Mouse (Mus musculus) adrenal gland, postnatal 14 days (tissue): ENCODE results near the gene Mif4gd. TPM values are rescaled to one million over a fixed set of nuclear protein-coding genes. Genes with fewer than 3 reads are reported as not detected.
A peak's percentile ranks its signal among the peaks of the same experiment; 100 is the strongest.

Experiments
- DNase-seq: peaks from one replicate; pipeline ENCODE4 v3.0.0; 2021; ENCODE audit warnings: mixed read lengths
- total RNA-seq: library from RNA; stranded (reverse); gene quantifications from 2 replicates; pipeline ENCODE4 v1.2.3, GENCODE M21; 2021

Gene Mif4gd
- total RNA-seq, 1 experiment from 2014 or later: 98.2 TPM

GRCm38 (mm10) chr11:115564961-115565360 is 47.8 kb downstream of the Mif4gd start:
- no peak for DNase-seq

- peak; percentile 98 for DNase-seq
Observed at GRCm38 (mm10) chr11:115564064-115564809, 48.5 kb downstream of the Mif4gd start, which contains the start of gene Nup85. Nup85 (plus strand) TSS chr11:115564434.

DNA sequence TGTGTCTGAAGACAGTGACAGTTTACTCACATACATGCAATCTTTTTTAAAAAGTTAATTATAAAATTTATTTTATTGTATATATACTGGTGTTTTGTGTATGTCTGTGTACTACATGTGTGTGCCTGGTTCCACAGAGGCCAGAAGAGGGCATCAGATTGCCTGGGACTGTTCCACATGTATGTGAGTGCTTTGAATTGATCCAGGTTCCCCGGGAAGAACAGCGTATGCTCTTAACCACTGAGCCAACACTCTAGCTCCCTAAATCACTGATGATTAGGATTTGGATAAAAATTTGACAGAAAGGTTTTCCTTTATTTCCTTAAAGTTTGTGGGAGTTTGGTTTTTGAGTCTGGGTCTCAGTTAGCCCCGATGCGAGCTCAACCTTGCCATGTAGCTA is 49.4 kb downstream of the Mif4gd start:
- DNase-seq: no peak

Other genes starting within 250 kb of the Mif4gd start
- 20.3 and 27.4 TPM in 2 replicates for gene Hid1, start 245.2 kb downstream of the Mif4gd start, total RNA-seq
- gene Cdr2l, start 231.1 kb downstream of the Mif4gd start, total RNA-seq: 61.5 and 66.2 TPM in 2 replicates
- 136 and 146 TPM in 2 replicates for gene Mrpl58, start 209.2 kb downstream of the Mif4gd start, total RNA-seq
- gene Atp5h, start 193.0 kb downstream of the Mif4gd start, total RNA-seq: 857 and 919 TPM in 2 replicates
- gene Kctd2, start 192.8 kb downstream of the Mif4gd start, total RNA-seq: 39.1 and 45.2 TPM in 2 replicates
- not detected in 2 replicates for gene Trim80, start 172.4 kb downstream of the Mif4gd start, total RNA-seq
- gene Slc16a5, start 150.5 kb downstream of the Mif4gd start, total RNA-seq: 1.2 and 1.3 TPM in 2 replicates
- gene Armc7, start 137.3 kb downstream of the Mif4gd start, total RNA-seq: 6.9 and 9.1 TPM in 2 replicates
- 73.8 and 89.8 TPM in 2 replicates for gene Nt5c, start 121.1 kb downstream of the Mif4gd start, total RNA-seq
- gene Jpt1, start 98.6 kb downstream of the Mif4gd start, total RNA-seq: 99.8 and 101 TPM in 2 replicates
- gene Sumo2, start 76.7 kb downstream of the Mif4gd start, total RNA-seq: 262 and 272 TPM in 2 replicates
- gene Nup85, start 48.5 kb downstream of the Mif4gd start, total RNA-seq: 40.7 and 52.8 TPM in 2 replicates
- gene Mrps7, start 9.0 kb downstream of the Mif4gd start, total RNA-seq: 81.0 and 87.7 TPM in 2 replicates
- 19.5 and 23.8 TPM in 2 replicates for gene Gga3, start 8.9 kb downstream of the Mif4gd start, total RNA-seq
- 181 and 188 TPM in 2 replicates for gene Slc25a19, start 15.3 kb upstream of the Mif4gd start, total RNA-seq
- gene Grb2, start 95.6 kb upstream of the Mif4gd start, total RNA-seq: 103 and 108 TPM in 2 replicates
- gene Tmem94, start 152.5 kb upstream of the Mif4gd start, total RNA-seq: 64.4 and 65.1 TPM in 2 replicates
- gene Caskin2, start 200.7 kb upstream of the Mif4gd start, total RNA-seq: 53.7 and 57.5 TPM in 2 replicates
- 16.3 and 20.3 TPM in 2 replicates for gene Tsen54, start 201.8 kb upstream of the Mif4gd start, total RNA-seq
- gene Llgl2, start 211.1 kb upstream of the Mif4gd start, total RNA-seq: 11.4 and 11.8 TPM in 2 replicates
- gene Myo15b, start 245.4 kb upstream of the Mif4gd start, total RNA-seq: 0.26 TPM in 1 of 2 replicates, not detected in the other